Mouse (Mus musculus) stomach, embryonic 15.5 days (tissue): ENCODE results near the gene AI661453. TPM values are rescaled to one million over a fixed set of nuclear protein-coding genes. Genes with fewer than 3 reads are reported as not detected.

Source experiments
- ATAC-seq: fragments of 200-750 bp; cut with Nextera tagmentation; 2 replicates; pipeline ENCODE4 v1.8.0; 2017; ENCODE audit warnings: low read depth, moderate number of reproducible peaks, moderate TSS enrichment; ENCODE audit not compliant: insufficient read depth, low FRiP score
- H3K27ac ChIP-seq: fragments of 300-500 bp; sonication (generic); 2 replicates; pipeline ENCODE4 v1.5.1; 2015; ENCODE audit warnings: mild to moderate bottlenecking, inconsistent platforms
- H3K27me3 ChIP-seq: fragments of 300-500 bp; sonication (generic); replicated peaks from 2 replicates; pipeline ENCODE4 v1.6.1; 2015; ENCODE audit warnings: inconsistent platforms
- H3K36me3 ChIP-seq: fragments of 300-500 bp; sonication (generic); 2 replicates; pipeline ENCODE4 v1.6.1; 2015; ENCODE audit warnings: inconsistent platforms
- H3K4me1 ChIP-seq: fragments of 300-500 bp; sonication (generic); 2 replicates; pipeline ENCODE4 v1.6.1; 2015; ENCODE audit warnings: inconsistent platforms
- H3K4me2 ChIP-seq: fragments of 300-500 bp; sonication (generic); 2 replicates; pipeline ENCODE4 v1.6.1; 2015; ENCODE audit warnings: mild to moderate bottlenecking, inconsistent platforms
- H3K4me3 ChIP-seq: fragments of 300-500 bp; sonication (generic); replicated peaks from 2 replicates; pipeline ENCODE4 v1.5.1; 2015; ENCODE audit warnings: inconsistent platforms
- H3K9ac ChIP-seq: fragments of 300-500 bp; sonication (generic); 2 replicates; pipeline ENCODE4 v1.6.1; 2015; ENCODE audit warnings: inconsistent platforms
- H3K9me3 ChIP-seq: fragments of 300-500 bp; sonication (generic); 2 replicates; pipeline ENCODE4 v1.6.1; 2016; ENCODE audit warnings: inconsistent platforms
- WGBS: fragments of 180-500 bp; shearing (Covaris S2); methylation state at CpG from one replicate; pipeline ENCODE4 v1.1.7; 2015; 5-methylcytosine and 5-hydroxymethylcytosine counted together
- polyA plus RNA-seq: library from polyadenylated mRNA; unstranded; fragments of >200 nt; fragmentation: Nextera tagmentation; extraction: Ambion mirVana; gene quantifications from 2 replicates; pipeline ENCODE4 v1.2.1, GENCODE M21; 2015

Gene AI661453
- polyA plus RNA-seq, 1 experiment from 2014 or later = 3.5 TPM

DNA sequence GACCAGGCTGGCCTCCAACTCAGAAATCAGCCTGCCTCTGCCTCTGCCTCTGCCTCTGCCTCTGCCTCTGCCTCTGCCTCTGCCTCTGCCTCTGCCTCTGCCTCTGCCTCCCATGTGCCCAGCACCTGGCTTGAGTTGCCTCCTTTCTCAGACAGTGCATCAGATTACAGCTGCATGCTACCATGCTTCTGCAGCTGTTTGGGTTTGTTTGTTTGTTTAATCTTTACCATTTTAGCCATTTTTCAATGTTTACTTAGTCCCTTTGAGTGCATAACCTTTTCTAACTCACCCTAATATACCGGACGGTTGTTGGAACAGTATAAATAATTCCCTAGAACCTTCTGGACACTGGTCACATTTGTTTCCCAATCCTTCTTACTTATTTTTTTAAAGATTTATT lies 22.5 kb downstream of the AI661453 start:
- no peak overlapping the region for H3K4me2 ChIP-seq
- H3K4me1 ChIP-seq = peaks cover 32% of the 10 kb centered on the region
- H3K9ac ChIP-seq = no peak overlapping the region
- WGBS = 80% methylated on average over 2 of the region's 2 CpGs
- no peaks in the 10 kb centered on the region for H3K36me3 ChIP-seq
- no peaks in the 10 kb centered on the region for H3K9me3 ChIP-seq
- H3K4me3 ChIP-seq = no peak overlapping the region
- no peak for ATAC-seq
- no peaks in the 10 kb centered on the region for H3K27me3 ChIP-seq
- H3K27ac ChIP-seq = no peak overlapping the region

- Histone ChIP-seq H3K9ac (no peak overlapping the region), H3K4me2 (no peak overlapping the region), H3K27ac (no peak overlapping the region), H3K9me3 (no peaks in the 10 kb centered on the region), H3K4me3 (no peak overlapping the region), H3K27me3 (no peaks in the 10 kb centered on the region), H3K36me3 (no peaks in the 10 kb centered on the region), H3K4me1 (peaks cover 36% of the 10 kb centered on the region)
- WGBS = 47% methylated on average over 3 of the region's 3 CpGs
- no peak for ATAC-seq
Measured at GRCm38 (mm10) chr17:47459341-47459919, 23.0 kb downstream of the AI661453 start.

GRCm38 (mm10) chr17:47461688-47462087 lies 25.3 kb downstream of the AI661453 start:
- Histone ChIP-seq H3K9ac (no peak overlapping the region), H3K4me2 (no peak overlapping the region), H3K36me3 (no peaks in the 10 kb centered on the region), H3K27ac (peak overlapping the region; percentile 58), H3K27me3 (no peaks in the 10 kb centered on the region), H3K4me3 (no peak overlapping the region), H3K4me1 (peaks cover 39% of the 10 kb centered on the region), H3K9me3 (no peaks in the 10 kb centered on the region)
- 47% methylated on average over 3 of the region's 3 CpGs for whole genome bisulfite sequencing
- ATAC-seq = no peak

GRCm38 (mm10) chr17:47462209-47462608 lies 25.8 kb downstream of the AI661453 start:
- Histone ChIP-seq H3K4me2 (no peak overlapping the region), H3K36me3 (no peaks in the 10 kb centered on the region), H3K9ac (no peak overlapping the region), H3K4me1 (peaks cover 43% of the 10 kb centered on the region), H3K4me3 (no peak overlapping the region), H3K9me3 (no peaks in the 10 kb centered on the region), H3K27ac (peak overlapping the region; percentile 58), H3K27me3 (no peaks in the 10 kb centered on the region; the same call in 1 of the 2 replicates)
- no peak for ATAC-seq
- WGBS = 58% methylated on average over 7 of the region's 7 CpGs

GRCm38 (mm10) chr17:47462728-47463388 lies 26.4 kb downstream of the AI661453 start:
- H3K9ac ChIP-seq = no peak overlapping the region

DNA sequence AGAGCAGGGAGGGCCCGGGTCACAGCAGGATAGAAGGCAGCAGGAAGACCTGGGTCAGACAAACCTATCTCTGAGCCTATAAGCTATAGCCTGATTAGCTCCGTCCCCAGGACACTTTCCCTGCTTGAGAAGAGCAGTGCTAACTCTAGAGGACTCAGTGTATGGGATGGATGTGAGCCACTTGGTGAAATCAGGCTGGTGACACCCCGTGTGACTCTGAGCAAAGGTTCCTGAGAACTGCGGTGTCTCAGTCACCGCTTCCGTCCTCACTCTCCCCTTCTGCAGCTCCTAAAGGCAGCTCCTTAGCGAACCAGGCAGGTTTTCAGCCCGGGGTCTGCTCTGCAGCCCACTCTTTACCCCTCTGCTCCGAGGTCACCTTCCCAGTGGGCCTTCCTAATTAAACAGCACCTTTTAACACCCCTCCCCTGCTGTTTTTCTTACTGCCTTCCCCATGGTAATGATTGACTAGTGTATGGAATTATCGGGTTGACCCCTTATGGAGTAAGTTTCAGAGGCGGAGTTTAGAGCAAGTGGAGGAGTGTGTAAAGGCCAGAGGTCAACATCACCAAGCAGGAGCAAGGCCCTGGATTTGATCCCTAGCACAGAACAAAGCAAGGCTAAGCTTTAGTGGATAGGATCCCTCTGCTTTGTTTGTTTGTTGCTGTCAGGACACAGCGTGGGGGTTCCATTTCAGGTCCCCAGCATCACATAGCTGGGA lies 28.0 kb downstream of the AI661453 start:
- Histone ChIP-seq H3K4me1 (peaks cover 45% of the 10 kb centered on the region), H3K4me3 (no peak overlapping the region), H3K27ac (no peak overlapping the region), H3K36me3 (no peaks in the 10 kb centered on the region), H3K9me3 (no peaks in the 10 kb centered on the region), H3K9ac (no peak overlapping the region), H3K27me3 (no peaks in the 10 kb centered on the region; the same call in 1 of the 2 replicates), H3K4me2 (no peak overlapping the region)
- no peak for ATAC-seq
- WGBS = 51% methylated on average over 12 of the region's 12 CpGs

More at GRCm38 (mm10) chr17:47462728-47463388, 26.4 kb downstream of the AI661453 start:
- no peak overlapping the region; the same call in 1 of the 2 replicates for H3K4me2 ChIP-seq
- H3K36me3 ChIP-seq = no peaks in the 10 kb centered on the region
- no peaks in the 10 kb centered on the region; the same call in 1 of the 2 replicates for H3K27me3 ChIP-seq
- H3K4me1 ChIP-seq = peaks cover 45% of the 10 kb centered on the region
- no peak overlapping the region for H3K4me3 ChIP-seq
- no peaks in the 10 kb centered on the region for H3K9me3 ChIP-seq
- H3K27ac ChIP-seq = peak overlapping the region; percentile 77
- WGBS = 41% methylated on average over 9 of the region's 9 CpGs
- peak; percentile 84 for ATAC-seq

- Histone ChIP-seq H3K27ac (no peak overlapping the region), H3K4me1 (peaks cover 51% of the 10 kb centered on the region), H3K9me3 (no peaks in the 10 kb centered on the region), H3K36me3 (no peaks in the 10 kb centered on the region), H3K27me3 (no peaks in the 10 kb centered on the region; the same call in 1 of the 2 replicates), H3K9ac (no peak overlapping the region), H3K4me3 (no peak overlapping the region), H3K4me2 (no peak overlapping the region)
- no peak for ATAC-seq
- 75% methylated on average over 11 of the region's 11 CpGs for WGBS
Measured at GRCm38 (mm10) chr17:47465016-47465415, 28.6 kb downstream of the AI661453 start.

DNA sequence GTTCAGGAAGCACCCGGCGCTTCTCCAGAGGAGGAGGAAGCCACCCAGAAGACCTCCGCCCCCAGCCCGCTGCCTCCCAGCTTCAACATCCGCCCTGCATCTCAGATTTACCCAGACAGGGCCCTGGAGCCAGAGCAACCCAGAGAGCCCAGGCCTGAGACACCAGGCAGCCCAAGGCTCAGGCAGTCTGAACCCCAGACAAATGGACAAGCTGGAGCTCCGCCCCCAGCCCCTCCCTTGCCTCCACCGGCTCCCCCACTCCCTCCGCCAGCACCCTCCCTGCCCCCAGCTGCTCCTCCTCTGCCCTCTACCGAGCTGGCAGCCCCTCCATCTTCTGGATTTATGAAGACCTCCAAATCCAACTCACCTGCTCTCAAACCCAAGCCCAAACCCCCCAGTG lies 29.9 kb downstream of the AI661453 start:
- Histone ChIP-seq H3K9ac (no peak overlapping the region), H3K9me3 (no peaks in the 10 kb centered on the region), H3K4me2 (no peak overlapping the region), H3K27ac (no peak overlapping the region), H3K36me3 (no peaks in the 10 kb centered on the region), H3K4me3 (no peak overlapping the region), H3K4me1 (peaks cover 53% of the 10 kb centered on the region), H3K27me3 (no peaks in the 10 kb centered on the region; the same call in 1 of the 2 replicates)
- WGBS = 34% methylated on average over 9 of the region's 9 CpGs
- no peak for ATAC-seq

- Histone ChIP-seq H3K4me1 (peaks cover 43% of the 10 kb centered on the region), H3K4me3 (no peak overlapping the region), H3K9ac (no peak overlapping the region), H3K9me3 (no peaks in the 10 kb centered on the region), H3K27ac (no peak overlapping the region), H3K4me2 (no peak overlapping the region), H3K27me3 (no peaks in the 10 kb centered on the region; the same call in 1 of the 2 replicates), H3K36me3 (no peaks in the 10 kb centered on the region)
- ATAC-seq = no peak
- 72% methylated on average over 11 of the region's 11 CpGs for WGBS
Measured at GRCm38 (mm10) chr17:47467659-47468058, 31.2 kb downstream of the AI661453 start.

DNA sequence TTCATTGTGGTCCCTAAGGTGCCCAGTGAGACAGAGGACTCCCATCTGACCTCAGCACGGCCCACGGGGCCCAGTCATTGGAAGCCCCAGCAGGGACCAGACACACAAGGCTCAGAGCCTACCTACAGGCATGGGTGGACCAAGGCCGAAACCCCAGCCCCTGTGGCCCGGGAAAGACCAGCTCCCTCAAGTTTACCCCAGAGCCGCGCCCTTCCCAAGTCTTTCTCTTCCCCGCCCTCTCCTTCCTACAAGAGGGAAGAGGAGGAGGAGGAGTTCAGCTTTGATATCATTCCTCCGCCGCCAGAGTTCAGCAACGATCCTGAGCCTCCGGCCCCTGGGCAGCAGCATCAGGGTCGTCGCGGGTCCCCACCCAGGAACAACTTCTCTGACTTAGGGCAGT lies 31.6 kb downstream of the AI661453 start:
- ATAC-seq = no peak
- Histone ChIP-seq H3K4me3 (peak overlapping the region; percentile 18), H3K36me3 (no peaks in the 10 kb centered on the region), H3K27me3 (no peaks in the 10 kb centered on the region; the same call in 1 of the 2 replicates), H3K9me3 (no peaks in the 10 kb centered on the region), H3K27ac (no peak overlapping the region), H3K4me1 (peaks cover 45% of the 10 kb centered on the region), H3K9ac (no peak overlapping the region), H3K4me2 (peak overlapping the region; percentile 31)
- WGBS = 23% methylated on average over 14 of the region's 14 CpGs

- ATAC-seq = no peak
- Histone ChIP-seq H3K27ac (no peak overlapping the region), H3K9me3 (no peaks in the 10 kb centered on the region), H3K4me1 (peaks cover 45% of the 10 kb centered on the region), H3K36me3 (no peaks in the 10 kb centered on the region), H3K4me2 (peak overlapping the region; percentile 31), H3K4me3 (peak overlapping the region; percentile 18), H3K27me3 (no peaks in the 10 kb centered on the region; the same call in 1 of the 2 replicates), H3K9ac (no peak overlapping the region)
- WGBS = 26% methylated on average over 34 of the region's 34 CpGs
Measured at GRCm38 (mm10) chr17:47468466-47468865, 32.1 kb downstream of the AI661453 start.

DNA sequence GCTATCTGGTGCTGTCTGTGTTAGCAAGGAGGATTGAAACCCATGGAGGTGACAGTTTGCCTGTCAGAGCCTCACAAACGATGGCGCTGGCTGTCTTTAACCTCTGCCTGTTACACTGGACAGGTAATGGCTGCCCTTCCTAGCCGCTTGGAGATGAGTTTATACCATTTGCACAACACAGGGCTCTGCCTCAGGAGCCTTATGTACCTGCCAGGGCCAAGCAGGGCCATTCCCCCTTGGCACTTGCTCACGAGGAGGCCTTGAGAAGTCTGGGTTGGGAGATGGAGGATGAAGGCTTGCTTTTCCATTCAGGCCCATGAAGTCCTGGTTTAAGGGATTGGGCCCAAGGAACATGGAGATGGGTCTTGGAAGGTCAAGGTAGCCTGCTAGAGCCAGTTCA lies 33.2 kb downstream of the AI661453 start:
- Histone ChIP-seq H3K9me3 (no peaks in the 10 kb centered on the region), H3K27ac (no peak overlapping the region), H3K4me1 (peaks cover 41% of the 10 kb centered on the region), H3K9ac (no peak overlapping the region), H3K27me3 (no peaks in the 10 kb centered on the region; the same call in 1 of the 2 replicates), H3K4me3 (no peak overlapping the region), H3K36me3 (no peaks in the 10 kb centered on the region), H3K4me2 (no peak overlapping the region)
- WGBS = 85% methylated on average over 4 of the region's 4 CpGs
- ATAC-seq = no peak
